Mouse (Mus musculus): ENCODE measurements around the gene Pcolce. TPM values are rescaled to one million over a fixed set of nuclear protein-coding genes. Genes with fewer than 3 reads are reported as not detected.

Gene Pcolce
- total and polyA plus RNA-seq, 3 experiments, result 0.23 to 0.77 TPM; not detected in 1

- TF ChIP-seq ZNF384 (IDR thresholded peaks at IDR 0.05; ENCODE audit: low read depth, low read length) (peak; percentile 73; the same call in 1 of the 2 replicates), TBP (IDR thresholded peaks at IDR 0.05; ENCODE audit: low read depth, low read length) (peak; percentile 86), CTCF (IDR thresholded peaks at IDR 0.05 in 2 of 3, conservative IDR thresholded peaks at IDR 0.05 in 1 of 3; ENCODE audit: control insufficient read depth in 1 of 3, insufficient read depth in 1 of 3, low read depth in 2 of 3, low read length in 3 of 3, poor library complexity in 1 of 3, severe bottlenecking in 1 of 3) (no peak), MYC (IDR thresholded peaks at IDR 0.05; ENCODE audit: low read depth, low read length) (no peak), KAT2A (conservative IDR thresholded peaks at IDR 0.05; ENCODE audit: low read depth, low read length) (peak; percentile 86), NRF1 (IDR thresholded peaks at IDR 0.05; ENCODE audit: insufficient read depth, low read depth, low read length, poor library complexity, severe bottlenecking) (no peak), MXI1 (IDR thresholded peaks at IDR 0.05; ENCODE audit: low read depth, low read length) (no peak; the same call in 1 of the 2 replicates), HCFC1 (IDR thresholded peaks at IDR 0.05; ENCODE audit: low read depth, low read length) (peak; percentile 93), MYB (IDR thresholded peaks at IDR 0.05; ENCODE audit: low read depth, low read length) (no peak), POLR2AphosphoS5 (IDR thresholded peaks at IDR 0.05; ENCODE audit: borderline replicate concordance, low read depth, low read length) (no peak), ETS1 (IDR thresholded peaks at IDR 0.05; ENCODE audit: low read depth, low read length) (peak; percentile 46; the same call in 1 of the 2 replicates), MAFK (IDR thresholded peaks at IDR 0.05; ENCODE audit: borderline replicate concordance, low read depth, low read length) (no peak), TCF12 (IDR thresholded peaks at IDR 0.05; ENCODE audit: low read depth, low read length) (peak; percentile 44; the same call in 1 of the 2 replicates)
Observed at GRCm38 (mm10) chr5:137600619-137601364, 12.8 kb downstream of the Pcolce start, which contains the start of gene Mospd3 (continued).

- peaks cover 14% of the 10 kb centered on the region for H3K79me2 ChIP-seq (ENCODE audit: control insufficient read depth, insufficient read depth, low read length, poor library complexity)
- H3K9ac ChIP-seq (ENCODE audit: control insufficient read depth, low read depth, low read length, poor library complexity, severe bottlenecking), result peak overlapping the region; percentile 82
- no peak for DNase-seq (ENCODE audit: low read depth, low spot score)
- no peaks in the 10 kb centered on the region for H3K27me3 ChIP-seq (ENCODE audit: control insufficient read depth in 1 of 2, insufficient read depth in 2 of 2, low read length in 2 of 2)
- peaks cover 0 to 16% of the 10 kb centered on the region in 2 experiments; a peak in 2 of 4 replicates for H3K36me3 ChIP-seq (ENCODE audit: control insufficient read depth in 1 of 2, insufficient read depth in 2 of 2, low read length in 2 of 2)
- peak overlapping the region; percentile 16 for H3K27ac ChIP-seq (ENCODE audit: control insufficient read depth, low read depth, low read length)
- H3K4me3 ChIP-seq (ENCODE audit: control insufficient read depth in 1 of 2, insufficient read depth in 1 of 2, low read depth in 2 of 2, low read length in 2 of 2), result peak overlapping the region; percentile 83 to 99
- H3K9me3 ChIP-seq (replicated peaks; ENCODE audit: insufficient read depth, low read length), result no peaks in the 10 kb centered on the region
- peaks cover 10 to 30% of the 10 kb centered on the region in 2 experiments for H3K4me1 ChIP-seq (ENCODE audit: control insufficient read depth in 1 of 2, insufficient read depth in 2 of 2, low read length in 2 of 2)
- TF ChIP-seq POLR2AphosphoS5 (IDR thresholded peaks at IDR 0.05; ENCODE audit: borderline replicate concordance, low read depth, low read length), result no peak
- TF ChIP-seq NELFE (IDR thresholded peaks at IDR 0.05; ENCODE audit: low read depth, low read length), result 0 out of 2 replicates have a peak, but pooled peaks have one; percentile 9
- 0 out of 2 replicates have a peak, but pooled peaks have one; percentile 19 for TF ChIP-seq MAZ (IDR thresholded peaks at IDR 0.05; ENCODE audit: low read depth, low read length)
Observed at GRCm38 (mm10) chr5:137600281-137600618, 13.3 kb downstream of the Pcolce start.

GRCm38 (mm10) chr5:137599600-137599999 lies 14.0 kb downstream of the Pcolce start:
- Histone ChIP-seq H3K9ac (ENCODE audit: control insufficient read depth, low read depth, low read length, poor library complexity, severe bottlenecking) (peak overlapping the region; percentile 82), H3K9me3 (replicated peaks; ENCODE audit: insufficient read depth, low read length) (no peaks in the 10 kb centered on the region), H3K27me3 (ENCODE audit: control insufficient read depth in 1 of 2, insufficient read depth in 2 of 2, low read length in 2 of 2) (no peaks in the 10 kb centered on the region), H3K4me3 (ENCODE audit: control insufficient read depth in 1 of 2, insufficient read depth in 1 of 2, low read depth in 2 of 2, low read length in 2 of 2) (peak overlapping the region; percentile 83 to 99), H3K4me1 (ENCODE audit: control insufficient read depth in 1 of 2, insufficient read depth in 2 of 2, low read length in 2 of 2) (peaks cover 10 to 26% of the 10 kb centered on the region in 2 experiments), H3K36me3 (ENCODE audit: control insufficient read depth in 1 of 2, insufficient read depth in 2 of 2, low read length in 2 of 2) (peaks cover 0 to 13% of the 10 kb centered on the region in 2 experiments; a peak in 2 of 4 replicates), H3K79me2 (ENCODE audit: control insufficient read depth, insufficient read depth, low read length, poor library complexity) (peaks cover 14% of the 10 kb centered on the region), H3K27ac (ENCODE audit: control insufficient read depth, low read depth, low read length) (peak overlapping the region; percentile 16)
- peak; percentile 70 for DNase-seq (ENCODE audit: low read depth, low spot score)
- TF ChIP-seq HCFC1 (IDR thresholded peaks at IDR 0.05; ENCODE audit: low read depth, low read length), result no peak
- TF ChIP-seq ETS1 (IDR thresholded peaks at IDR 0.05; ENCODE audit: low read depth, low read length), result no peak
- TF ChIP-seq UBTF (IDR thresholded peaks at IDR 0.05; ENCODE audit: borderline replicate concordance, insufficient read depth, low read depth, low read length), result no peak
- no peak for TF ChIP-seq ZMIZ1 (IDR thresholded peaks at IDR 0.05; ENCODE audit: low read depth, low read length)
- no peak for TF ChIP-seq NELFE (IDR thresholded peaks at IDR 0.05; ENCODE audit: low read depth, low read length)
- no peak for TF ChIP-seq MAFK (IDR thresholded peaks at IDR 0.05; ENCODE audit: borderline replicate concordance, low read depth, low read length)
- peak; percentile 53; the same call in 1 of the 2 replicates for TF ChIP-seq BHLHE40 (IDR thresholded peaks at IDR 0.05; ENCODE audit: borderline replicate concordance, low read depth, low read length)
- peak; percentile 49; the same call in 1 of the 2 replicates for TF ChIP-seq SIN3A (IDR thresholded peaks at IDR 0.05; ENCODE audit: low read length)
- no peak for TF ChIP-seq E2F4 (IDR thresholded peaks at IDR 0.05; ENCODE audit: borderline replicate concordance, low read depth, low read length)
- TF ChIP-seq RCOR1 (IDR thresholded peaks at IDR 0.05; ENCODE audit: low read depth, low read length), result no peak
- TF ChIP-seq CTCF (IDR thresholded peaks at IDR 0.05 in 2 of 3, conservative IDR thresholded peaks at IDR 0.05 in 1 of 3; ENCODE audit: control insufficient read depth in 1 of 3, insufficient read depth in 1 of 3, low read depth in 2 of 3, low read length in 3 of 3, poor library complexity in 1 of 3, severe bottlenecking in 1 of 3), result no peak
- TF ChIP-seq MYB (IDR thresholded peaks at IDR 0.05; ENCODE audit: low read depth, low read length), result no peak
- TF ChIP-seq ELF1 (IDR thresholded peaks at IDR 0.05; ENCODE audit: low read depth, low read length), result 0 out of 2 replicates have a peak, but pooled peaks have one; percentile 8
- no peak for TF ChIP-seq NRF1 (IDR thresholded peaks at IDR 0.05; ENCODE audit: insufficient read depth, low read depth, low read length, poor library complexity, severe bottlenecking)
- peak; percentile 78; the same call in 1 of the 2 replicates for TF ChIP-seq MXI1 (IDR thresholded peaks at IDR 0.05; ENCODE audit: low read depth, low read length)
- no peak for TF ChIP-seq POLR2A (IDR thresholded peaks at IDR 0.05; ENCODE audit: control insufficient read depth in 1 of 2, insufficient read depth in 1 of 2, low read depth in 1 of 2, low read length in 2 of 2, poor library complexity in 1 of 2)
- peak; percentile 82 for TF ChIP-seq MAX (IDR thresholded peaks at IDR 0.05; ENCODE audit: low read length)
- no peak for TF ChIP-seq RAD21 (IDR thresholded peaks at IDR 0.05; ENCODE audit: low read depth, low read length)

Measured in MEL (cell line).